Mouse (Mus musculus): ENCODE data around the gene C1qtnf9.

- no peak for TF ChIP-seq POLR2A (IDR thresholded peaks at IDR 0.05; ENCODE audit: low read depth, low read length)
- TF ChIP-seq CTCF (conservative IDR thresholded peaks at IDR 0.05; ENCODE audit: insufficient read depth, insufficient read length, low read depth, low read length), result peak; percentile 21; the same call in 1 of the 2 replicates
These were observed 31.2 kb upstream of the C1qtnf9 start for GRCm38 (mm10) chr14:60736591-60737192.
